Mouse (Mus musculus) naive thymus-derived CD4-positive, alpha-beta T cell, adult 2 months (primary cell): ENCODE results near the gene Prdm2.

Experiments
- DNase-seq: peaks from one replicate; pipeline ENCODE4 v3.0.0-alpha.2; 2011; ENCODE audit warnings: low read depth

Prdm2 gene

GRCm38 (mm10) chr4:143106971-143107370 is 105.8 kb downstream of the Prdm2 start:
- no peak for DNase-seq

- no peak for DNase-seq
These were observed 106.2 kb downstream of the Prdm2 start for GRCm38 (mm10) chr4:143106566-143106965.

DNA sequence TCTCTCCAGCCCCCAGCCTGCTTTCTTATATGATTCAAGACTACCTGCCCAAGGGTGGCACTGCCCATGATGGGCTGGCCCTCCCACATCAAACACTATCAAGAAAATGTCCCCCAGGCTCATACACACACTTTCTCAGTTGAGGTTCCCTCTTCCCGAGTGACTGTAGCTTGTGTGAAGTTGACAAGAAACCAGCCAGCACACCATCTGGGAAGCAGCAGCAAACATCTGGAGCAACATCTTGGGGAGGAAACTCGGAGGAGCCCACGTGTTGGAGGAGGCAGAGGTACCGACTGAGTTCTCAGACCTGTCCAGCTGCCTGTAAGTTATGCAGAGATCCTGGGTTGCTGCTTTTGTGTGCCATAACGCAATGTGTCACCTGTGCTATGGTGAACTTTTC is 108.1 kb downstream of the Prdm2 start:
- DNase-seq, result no peak

- DNase-seq, result no peak
These were observed 109.0 kb downstream of the Prdm2 start for GRCm38 (mm10) chr4:143103811-143104210.

DNA sequence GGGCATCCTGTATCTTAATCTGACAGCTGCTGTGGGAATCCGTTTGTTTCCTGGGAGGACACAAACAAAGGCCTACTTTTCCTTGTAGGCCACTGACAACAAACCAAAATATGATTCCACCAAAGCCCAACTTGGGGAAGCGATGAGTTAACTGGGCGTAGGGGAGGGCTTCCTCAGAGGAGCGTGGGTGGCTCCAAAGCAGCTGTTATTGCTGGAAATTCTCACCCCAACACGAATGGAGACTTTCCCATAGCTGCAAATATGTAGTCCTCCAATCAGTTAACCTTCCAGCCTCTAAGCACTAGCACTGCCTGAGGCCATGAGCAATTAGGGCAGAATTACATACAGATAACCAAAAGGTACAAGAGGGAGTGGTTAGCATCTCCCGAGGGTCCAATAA is 112.6 kb downstream of the Prdm2 start:
- DNase-seq, result no peak

- no peak for DNase-seq
These were observed 113.3 kb downstream of the Prdm2 start for GRCm38 (mm10) chr4:143099288-143100039.

DNA sequence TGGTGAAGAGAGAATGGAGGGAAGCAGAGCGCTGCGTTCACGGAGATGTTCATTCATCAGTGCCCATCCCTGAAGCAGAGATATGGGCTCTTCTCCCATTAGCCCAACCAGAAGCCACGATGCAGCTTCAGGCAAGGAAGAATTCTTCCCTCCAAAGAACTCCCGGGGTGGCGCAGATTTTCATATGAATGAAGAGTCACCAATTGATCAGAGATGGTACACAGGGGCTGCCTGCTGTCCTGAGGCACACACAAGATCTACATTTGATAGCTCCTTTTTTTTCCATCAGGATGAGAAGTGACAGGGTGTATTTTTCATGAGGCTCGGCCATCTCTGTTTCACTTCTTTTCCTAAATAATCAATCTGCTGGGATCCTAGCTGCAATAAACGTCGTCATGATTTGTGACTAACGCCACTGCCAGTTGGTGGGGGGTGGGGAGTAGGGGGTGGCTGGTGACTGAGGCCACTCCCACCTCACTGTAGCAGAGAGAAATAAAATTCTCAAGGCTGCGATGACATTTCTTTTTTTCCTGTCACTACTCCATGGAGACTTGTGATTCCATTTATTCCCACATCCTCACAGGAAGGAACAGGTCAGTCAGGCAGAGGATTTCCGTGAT is 120.6 kb downstream of the Prdm2 start:
- no peak for DNase-seq

DNA sequence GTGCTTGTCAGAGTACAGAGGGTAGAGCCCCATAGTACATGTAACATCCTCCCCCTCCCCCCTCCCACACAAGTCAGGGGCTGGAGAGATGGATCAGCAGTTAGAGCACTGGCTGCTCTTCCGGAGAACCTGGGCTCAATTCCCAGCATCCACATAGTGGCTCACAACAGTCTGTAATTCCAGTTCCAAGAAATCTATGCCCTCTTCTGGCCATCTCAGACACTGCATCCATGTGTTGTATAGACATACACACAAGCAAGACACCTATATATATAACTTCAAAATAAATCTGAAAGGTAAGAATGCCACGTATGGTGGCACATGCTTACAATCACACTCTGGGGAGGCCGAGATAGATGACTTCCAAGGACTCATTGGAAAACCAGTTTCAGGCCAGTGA is 122.2 kb downstream of the Prdm2 start:
- DNase-seq, result no peak

GRCm38 (mm10) chr4:143074071-143074765 is 138.6 kb downstream of the Prdm2 start:
- DNase-seq, result no peak

GRCm38 (mm10) chr4:143071791-143072190 is 141.0 kb downstream of the Prdm2 start:
- DNase-seq, result no peak

DNA sequence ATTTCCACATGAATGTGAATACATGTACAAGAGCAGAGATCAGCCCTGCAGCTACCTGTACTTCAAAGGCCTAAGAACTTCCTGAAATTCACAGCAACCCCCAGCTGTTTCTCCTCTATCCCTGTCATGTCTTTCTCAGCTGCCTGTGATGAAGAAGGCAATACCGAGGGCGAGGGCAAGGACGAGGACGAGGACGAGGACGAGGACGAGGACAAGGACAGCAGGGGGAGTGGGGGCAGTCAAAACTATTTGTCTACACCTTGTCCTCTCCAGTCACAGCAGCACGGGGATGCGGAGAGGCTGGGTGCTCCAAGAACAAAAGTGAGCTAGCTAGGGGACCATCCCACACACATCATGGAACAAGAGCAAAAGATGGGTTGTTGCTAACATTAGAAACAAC is 145.8 kb downstream of the Prdm2 start:
- no peak for DNase-seq

DNA sequence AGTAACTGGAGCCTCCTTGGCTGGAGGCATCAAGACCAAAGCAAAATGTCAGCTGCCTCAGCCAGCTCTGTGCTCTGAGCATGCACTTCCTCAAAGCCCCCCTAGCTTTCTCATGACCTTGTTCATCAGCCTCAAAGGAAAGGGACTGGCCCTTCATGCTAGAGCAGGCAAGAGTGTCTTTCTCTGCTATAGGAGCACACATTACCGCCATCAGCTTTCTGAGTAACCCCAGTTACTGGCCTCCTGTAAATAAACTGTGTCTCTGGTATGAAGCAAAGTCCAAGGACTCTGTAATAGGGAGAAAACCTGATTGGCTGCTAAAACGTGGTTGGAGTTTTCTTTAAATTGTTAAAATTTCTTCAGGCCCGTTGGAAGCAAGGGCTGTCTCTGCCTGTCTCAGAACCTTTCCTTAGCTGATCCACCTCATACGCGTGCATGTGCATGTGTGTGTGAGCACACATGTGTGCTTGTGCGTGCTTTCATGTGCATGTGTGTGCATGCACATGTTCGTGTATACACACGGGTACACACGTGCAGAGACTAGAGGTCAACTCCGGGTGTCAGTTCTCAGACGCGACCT is 153.9 kb downstream of the Prdm2 start:
- no peak for DNase-seq
